ENCODE assay signal across 26 mouse cellular contexts in genomic region chr6:104885829-104886228, GRCm38 (mm10).
"Had no signal": no experiment of that assay in that cellular context is flagged by ENCODE, and none has a peak within 500 bp of the region (broad histone marks: within the 10 kb centered on the region; RNA-seq: fewer than 3 reads in every experiment).

No protein-coding gene starts in this region.

- H3K4me1 ChIP-seq: heart, embryonic 10.5 days; heart, embryonic 12.5 days; hindbrain, embryonic 10.5 days; hindbrain, embryonic 12.5 days; intestine, embryonic 15.5 days; limb, embryonic 10.5 days; limb, embryonic 12.5 days; liver, embryonic 13.5 days had no signal

- H3K9me3 ChIP-seq: heart, embryonic 10.5 days; heart, embryonic 12.5 days; hindbrain, embryonic 10.5 days; hindbrain, embryonic 12.5 days; intestine, embryonic 15.5 days; limb, embryonic 10.5 days; limb, embryonic 12.5 days; liver, embryonic 13.5 days had no signal

- H3K36me3 ChIP-seq: heart, embryonic 10.5 days; heart, embryonic 12.5 days; hindbrain, embryonic 10.5 days; hindbrain, embryonic 12.5 days; intestine, embryonic 15.5 days; limb, embryonic 10.5 days; limb, embryonic 12.5 days; liver, embryonic 13.5 days had no signal

- DNase-seq: gastrocnemius, adult 2 months; gastrocnemius, postnatal 10 days; gastrocnemius, postnatal 25 days; heart, adult 18-20 months; heart, postnatal 10 days; heart, postnatal 4 days; kidney, adult 18-20 months; kidney, adult 8-10 months; kidney, postnatal 10 days; kidney, postnatal 25 days; kidney, postnatal 4 days; liver; liver, embryonic 13.5 days had no signal

- H3K9ac ChIP-seq: heart, embryonic 12.5 days; hindbrain, embryonic 12.5 days; hindbrain, embryonic 14.5 days; intestine, embryonic 15.5 days; limb, embryonic 12.5 days; liver, embryonic 13.5 days had no signal

- ATAC-seq: hindbrain, embryonic 16.5 days; inflammation-experienced regulatory T-cells, adult 6 months; intestine, embryonic 15.5 days; intestine, postnatal 0 days had no signal

- H3K4me2 ChIP-seq: heart, embryonic 12.5 days; hindbrain, embryonic 12.5 days; hindbrain, embryonic 14.5 days; intestine, embryonic 15.5 days; limb, embryonic 12.5 days; liver, embryonic 11.5 days; liver, embryonic 13.5 days had no signal

- H3K27ac ChIP-seq: gastrocnemius, adult 2 months; heart, embryonic 10.5 days; hindbrain, embryonic 10.5 days; hindbrain, embryonic 12.5 days; hindbrain, embryonic 14.5 days; intestine, embryonic 15.5 days; layer of hippocampus, adult 2 months; limb, embryonic 10.5 days; limb, embryonic 12.5 days; liver, embryonic 13.5 days had no signal

- H3K4me3 ChIP-seq: gastrocnemius, adult 2 months; heart, embryonic 10.5 days; heart, embryonic 12.5 days; hindbrain, embryonic 10.5 days; hindbrain, embryonic 12.5 days; intestine, embryonic 15.5 days; layer of hippocampus, adult 2 months; limb, embryonic 10.5 days; limb, embryonic 12.5 days; liver, embryonic 13.5 days had no signal

- H3K27me3 ChIP-seq: heart, embryonic 12.5 days; hindbrain, embryonic 12.5 days; intestine, embryonic 15.5 days; limb, embryonic 12.5 days; liver, embryonic 13.5 days had no signal
